Mouse (Mus musculus) ovary, postnatal 14 days (tissue): ENCODE measurements around the gene Birc5.
"Not testable (repeated sequence)": the region's sequence is repeated elsewhere in the genome, so short reads cannot be mapped to it uniquely, and the experiment has no call there.

Experiments used
- DNase-seq: peaks from one replicate; pipeline ENCODE4 v3.0.0; 2022; ENCODE audit warnings: low spot score

Gene Birc5

GRCm38 (mm10) chr11:117826916-117827315 is 22.1 kb upstream of the Birc5 start:
- no peak for DNase-seq

- DNase-seq: no peak
Measured at GRCm38 (mm10) chr11:117827386-117827785, 21.7 kb upstream of the Birc5 start.

GRCm38 (mm10) chr11:117828149-117828887 is 20.7 kb upstream of the Birc5 start:
- no peak for DNase-seq

GRCm38 (mm10) chr11:117828888-117829604 is 20.0 kb upstream of the Birc5 start:
- no peak for DNase-seq

- no peak for DNase-seq
Measured at GRCm38 (mm10) chr11:117829671-117830215, 19.3 kb upstream of the Birc5 start.

GRCm38 (mm10) chr11:117830401-117830800 is 18.6 kb upstream of the Birc5 start:
- no peak for DNase-seq

- DNase-seq: no peak
Measured at GRCm38 (mm10) chr11:117832086-117832969, 16.7 kb upstream of the Birc5 start.

- DNase-seq: not testable (repeated sequence)
Measured at GRCm38 (mm10) chr11:117833509-117833908, 15.5 kb upstream of the Birc5 start.

GRCm38 (mm10) chr11:117834086-117834485 is 15.0 kb upstream of the Birc5 start:
- DNase-seq: no peak

GRCm38 (mm10) chr11:117836306-117836705 is 12.7 kb upstream of the Birc5 start:
- DNase-seq: no peak

GRCm38 (mm10) chr11:117838572-117838971 is 10.5 kb upstream of the Birc5 start:
- no peak for DNase-seq

- no peak for DNase-seq
Measured at GRCm38 (mm10) chr11:117839021-117839420, 10.0 kb upstream of the Birc5 start.

- DNase-seq: no peak
Measured at GRCm38 (mm10) chr11:117840910-117841309, 8.1 kb upstream of the Birc5 start.

- no peak for DNase-seq
Measured at GRCm38 (mm10) chr11:117843434-117843833, 5.6 kb upstream of the Birc5 start.

- no peak for DNase-seq
Measured at GRCm38 (mm10) chr11:117844997-117845396, 4.1 kb upstream of the Birc5 start.

- DNase-seq: no peak
Measured at GRCm38 (mm10) chr11:117845651-117846050, 3.4 kb upstream of the Birc5 start.

- no peak for DNase-seq
Measured at GRCm38 (mm10) chr11:117846640-117847039, 2.4 kb upstream of the Birc5 start.

- no peak for DNase-seq
Measured at GRCm38 (mm10) chr11:117847593-117848215, 1.3 kb upstream of the Birc5 start.

GRCm38 (mm10) chr11:117848271-117848984 is 623 bp upstream of the Birc5 start:
- peak; percentile 48 for DNase-seq

GRCm38 (mm10) chr11:117852875-117853274 is 3.8 kb downstream of the Birc5 start:
- DNase-seq: no peak

- DNase-seq: no peak
Measured at GRCm38 (mm10) chr11:117854241-117854640, 5.2 kb downstream of the Birc5 start.
